In genomic region chr9:57990438-57991110, GRCm38 (mm10) we compare ENCODE assay signal across 9 mouse cellular contexts. TPM values are rescaled to one million over a fixed set of nuclear protein-coding genes. Genes with fewer than 3 reads are reported as not detected.
DNase-seq lines count a peak whose midpoint lies in the region; ATAC-seq and TF ChIP-seq lines count a peak whose summit lies in the region.
"Had no signal": no experiment of that assay in that cellular context is flagged by ENCODE, and none has a peak within 500 bp of the region (broad histone marks: within the 10 kb centered on the region; RNA-seq: fewer than 3 reads in every experiment).

No protein-coding gene starts in this region.

- no peaks in the 10 kb centered on the region for H3K9me3 ChIP-seq in intestine, postnatal 0 days (ENCODE audit: control insufficient read depth)
- H3K9me3 ChIP-seq: limb, embryonic 12.5 days had no signal

- ATAC-seq in intestine, postnatal 0 days, result peak; percentile 44

- no peaks in the 10 kb centered on the region for H3K36me3 ChIP-seq in intestine, postnatal 0 days (ENCODE audit: control insufficient read depth, insufficient read depth)
- H3K36me3 ChIP-seq: limb, embryonic 12.5 days had no signal

- no peak overlapping the region for H3K9ac ChIP-seq in intestine, postnatal 0 days (ENCODE audit: low read depth, low read length)
- H3K9ac ChIP-seq: limb, embryonic 12.5 days had no signal

- no peak overlapping the region for H3K4me3 ChIP-seq in gastrocnemius, adult 2 months
- no peak overlapping the region for H3K4me3 ChIP-seq in intestine, postnatal 0 days (ENCODE audit: low read depth, low read length)
- H3K4me3 ChIP-seq: limb, embryonic 12.5 days had no signal

- 34% methylated on average over 10 of the region's 10 CpGs for WGBS in intestine, postnatal 0 days

- no peak overlapping the region for H3K4me2 ChIP-seq in intestine, postnatal 0 days (replicated peaks; ENCODE audit: low read depth)
- H3K4me2 ChIP-seq: limb, embryonic 12.5 days had no signal

- H3K27ac ChIP-seq in gastrocnemius, adult 2 months, result peak overlapping the region; percentile 38; the same call in 1 of the 2 replicates
- H3K27ac ChIP-seq in intestine, postnatal 0 days (ENCODE audit: low read depth, low read length), result no peak overlapping the region
- H3K27ac ChIP-seq: limb, embryonic 12.5 days had no signal

- H3K27me3 ChIP-seq in intestine, postnatal 0 days (replicated peaks; ENCODE audit: control insufficient read depth, insufficient read depth, low read length), result no peaks in the 10 kb centered on the region

- TF ChIP-seq CTCF in gastrocnemius, adult 2 months (IDR thresholded peaks at IDR 0.05), result peak; percentile 88
- peak; percentile 90 for TF ChIP-seq CTCF in intestine, postnatal 0 days (IDR thresholded peaks at IDR 0.05; ENCODE audit: low read depth)

- no peaks in the 10 kb centered on the region for H3K4me1 ChIP-seq in intestine, postnatal 0 days (replicated peaks; ENCODE audit: control insufficient read depth, insufficient read depth, low read length)

- peak; percentile 62 for DNase-seq in gastrocnemius, adult 2 months
- no peak for DNase-seq in gastrocnemius, adult 8-10 months (ENCODE audit: low spot score in 2 of 2)
- DNase-seq in spleen, postnatal 36 days (ENCODE audit: low spot score in 2 of 2), result peak; percentile 51 to 58
- DNase-seq in spleen, adult 12 weeks (ENCODE audit: low spot score), result no peak
- DNase-seq in cerebellum, adult 9-10 months, result peak; percentile 70
- peak; percentile 58 for DNase-seq in skeletal muscle tissue, adult 2 months (ENCODE audit: low read depth, low spot score)
- DNase-seq in right cerebral cortex, adult 2 months (ENCODE audit: low spot score in 2 of 2), result no peak

- intact Hi-C loops in gastrocnemius, adult 2 months (cut with DNase I), result loop anchor here (1.0 kb wide), 1 partner anchor 46 kb away; no protein-coding TSS in a partner anchor

RNA-seq across cellular contexts. Expression of gene Cyp11a1, which starts 15.6 kb away (rescaled TPM):
- total RNA-seq in gastrocnemius, adult 2 months (2021), result under 1 TPM in 1 of 2 experiments, not detected in 1; 0.10 TPM
- total RNA-seq in gastrocnemius, adult 8-10 months (2022), result 1 to 10 TPM in 1 of 4 experiments, under 1 TPM in 1, not detected in 2; 0.27 to 1.3 TPM
- polyA plus RNA-seq in intestine, postnatal 0 days (2015; fragmentation: Nextera tagmentation; extraction: Ambion mirVana), result 4.4 and 7.8 TPM in 2 replicates

RNA-seq across cellular contexts. Expression of gene Sema7a, which starts 50.7 kb away (rescaled TPM):
- total RNA-seq in gastrocnemius, adult 2 months (2021), result 10 to 100 TPM in 1 of 2 experiments, 1 to 10 TPM in 1; 9.0 to 14.4 TPM
- 10 to 100 TPM in 1 of 4 experiments, 1 to 10 TPM in 3; 5.9 to 11.0 (median 7.8) TPM for total RNA-seq in gastrocnemius, adult 8-10 months (2022)
- polyA plus RNA-seq in intestine, postnatal 0 days (2015; fragmentation: Nextera tagmentation; extraction: Ambion mirVana), result 6.9 and 7.1 TPM in 2 replicates

Comparison
In these comparisons a context has a peak if more than half of its experiments do, and no peak if none do; other contexts are left out.
1. DNase-seq: peak in gastrocnemius, adult 2 months (single experiment), spleen, postnatal 36 days (2 of 2), cerebellum, adult 9-10 months (single experiment) and skeletal muscle tissue, adult 2 months (single experiment); none in gastrocnemius, adult 8-10 months (0 of 2), spleen, adult 12 weeks (single experiment) and right cerebral cortex, adult 2 months (0 of 2).